Mouse (Mus musculus) lung, postnatal 14 days (tissue): ENCODE results near the gene H2-Q4.
"Not testable (repeated sequence)": the region's sequence is repeated elsewhere in the genome, so short reads cannot be mapped to it uniquely, and the experiment has no call there.

ENCODE experiments used
- DNase-seq: peaks from one replicate; pipeline ENCODE4 v3.0.0; 2021

H2-Q4 gene

GRCm38 (mm10) chr17:35420206-35420810 lies 40.9 kb downstream of the H2-Q4 start:
- peak; percentile 47 for DNase-seq

GRCm38 (mm10) chr17:35421331-35421730 lies 41.9 kb downstream of the H2-Q4 start:
- not testable (repeated sequence) for DNase-seq

GRCm38 (mm10) chr17:35422360-35422759 lies 42.9 kb downstream of the H2-Q4 start:
- not testable (repeated sequence) for DNase-seq

- DNase-seq, result not testable (repeated sequence)
Measured at GRCm38 (mm10) chr17:35423131-35423810, 43.9 kb downstream of the H2-Q4 start.

GRCm38 (mm10) chr17:35424106-35424505 lies 44.7 kb downstream of the H2-Q4 start:
- DNase-seq, result not testable (repeated sequence)

GRCm38 (mm10) chr17:35424624-35425416 lies 45.4 kb downstream of the H2-Q4 start, which contains the start of gene H2-Q6:
Gene H2-Q6, plus strand, starts transcription at chr17:35424850.
- peak; percentile 65 for DNase-seq

- DNase-seq, result not testable (repeated sequence)
Measured at GRCm38 (mm10) chr17:35425474-35425873, 46.1 kb downstream of the H2-Q4 start.

GRCm38 (mm10) chr17:35428883-35429282 lies 49.5 kb downstream of the H2-Q4 start:
- DNase-seq, result not testable (repeated sequence)

- DNase-seq, result not testable (repeated sequence)
Measured at GRCm38 (mm10) chr17:35430671-35431070, 51.3 kb downstream of the H2-Q4 start.

GRCm38 (mm10) chr17:35432167-35432566 lies 52.8 kb downstream of the H2-Q4 start:
- not testable (repeated sequence) for DNase-seq

GRCm38 (mm10) chr17:35434836-35435235 lies 55.4 kb downstream of the H2-Q4 start:
- peak; percentile 25 for DNase-seq
